Mouse (Mus musculus): ENCODE data around the gene Ears2.

The Ears2 gene

GRCm38 (mm10) chr7:122045181-122045634, 21.9 kb downstream of the Ears2 start:
- no peak for DNase-seq (ENCODE audit: low read depth, low spot score)

GRCm38 (mm10) chr7:122044106-122044505, 23.0 kb downstream of the Ears2 start:
- DNase-seq (ENCODE audit: low read depth, low spot score) = no peak

GRCm38 (mm10) chr7:122034348-122034747, 32.7 kb downstream of the Ears2 start:
- DNase-seq (ENCODE audit: low read depth, low spot score) = no peak

GRCm38 (mm10) chr7:122033371-122033770, 33.7 kb downstream of the Ears2 start:
- no peak for DNase-seq (ENCODE audit: low read depth, low spot score)

- no peak for DNase-seq (ENCODE audit: low read depth, low spot score)
Measured at GRCm38 (mm10) chr7:122022131-122022530, 44.9 kb downstream of the Ears2 start.

- peak; percentile 91 for DNase-seq (ENCODE audit: low read depth, low spot score)
Measured at GRCm38 (mm10) chr7:122020667-122021354, 46.3 kb downstream of the Ears2 start, which contains the start of gene Gga2. Gene Gga2, minus strand, starts transcription at chr7:122021222.

GRCm38 (mm10) chr7:122020273-122020666, 46.8 kb downstream of the Ears2 start:
- no peak for DNase-seq (ENCODE audit: low read depth, low spot score)

GRCm38 (mm10) chr7:122018978-122019377, 48.1 kb downstream of the Ears2 start:
- DNase-seq (ENCODE audit: low read depth, low spot score) = peak; percentile 43

GRCm38 (mm10) chr7:122018247-122018646, 48.8 kb downstream of the Ears2 start:
- DNase-seq (ENCODE audit: low read depth, low spot score) = peak; percentile 67

- DNase-seq (ENCODE audit: low read depth, low spot score) = no peak
Measured at GRCm38 (mm10) chr7:122015734-122016133, 51.3 kb downstream of the Ears2 start.

GRCm38 (mm10) chr7:122015105-122015504, 52.0 kb downstream of the Ears2 start:
- no peak for DNase-seq (ENCODE audit: low read depth, low spot score)

GRCm38 (mm10) chr7:122012949-122013348, 54.1 kb downstream of the Ears2 start:
- no peak for DNase-seq (ENCODE audit: low read depth, low spot score)

- no peak for DNase-seq (ENCODE audit: low read depth, low spot score)
Measured at GRCm38 (mm10) chr7:122012370-122012769, 54.7 kb downstream of the Ears2 start.

GRCm38 (mm10) chr7:122000396-122000795, 66.7 kb downstream of the Ears2 start:
- no peak for DNase-seq (ENCODE audit: low read depth, low spot score)

GRCm38 (mm10) chr7:121995961-121996360, 71.1 kb downstream of the Ears2 start:
- peak; percentile 46 for DNase-seq (ENCODE audit: low read depth, low spot score)
